Mouse (Mus musculus): ENCODE results near the gene Osgin1. TPM values are rescaled to one million over a fixed set of nuclear protein-coding genes. Genes with fewer than 3 reads are reported as not detected.
A peak's percentile ranks its signal among the peaks of the same experiment; 100 is the strongest.

The Osgin1 gene
- polyA plus RNA-seq, 1 experiment: 14.3 TPM

- Histone ChIP-seq H3K27me3 (ENCODE audit: control insufficient read depth, insufficient read depth, insufficient read length) (no peaks in the 10 kb centered on the region), H3K4me2 (ENCODE audit: low read depth) (no peak overlapping the region), H3ac (ENCODE audit: control insufficient read depth, insufficient read length) (no peak overlapping the region), H3K79me2 (ENCODE audit: control insufficient read depth, insufficient read depth) (no peaks in the 10 kb centered on the region), H3K36me3 (ENCODE audit: control insufficient read depth, insufficient read depth) (no peaks in the 10 kb centered on the region), H3K4me3 (no peak overlapping the region)
- no peak for TF ChIP-seq TCF3 (IDR thresholded peaks at IDR 0.05; ENCODE audit: insufficient read length, low read depth)
- no peak for TF ChIP-seq USF1 (IDR thresholded peaks at IDR 0.05; ENCODE audit: low read depth)
- TF ChIP-seq MAX (IDR thresholded peaks at IDR 0.05; ENCODE audit: low read depth): no peak
- TF ChIP-seq MYOG (IDR thresholded peaks at IDR 0.05; ENCODE audit: control insufficient read depth in 1 of 3, insufficient read depth in 1 of 3, insufficient read length in 2 of 3, low read depth in 2 of 3): no peak
- no peak for TF ChIP-seq REST (IDR thresholded peaks at IDR 0.05; ENCODE audit: insufficient read depth, insufficient read length)
- TF ChIP-seq POLR2AphosphoS2 (IDR thresholded peaks at IDR 0.05; ENCODE audit: insufficient read length, low read depth): no peak
- no peak for TF ChIP-seq CEBPB (IDR thresholded peaks at IDR 0.05; ENCODE audit: insufficient read depth, poor library complexity, severe bottlenecking)
- no peak for TF ChIP-seq POLR2A (IDR thresholded peaks at IDR 0.05; ENCODE audit: insufficient read length, low read depth)
- TF ChIP-seq MYOD1 (IDR thresholded peaks at IDR 0.05; ENCODE audit: control insufficient read depth in 1 of 3, insufficient read length in 2 of 3, low read depth in 2 of 3): no peak
- no peak for TF ChIP-seq E2F4 (IDR thresholded peaks at IDR 0.05; ENCODE audit: insufficient read depth)
- TF ChIP-seq TCF12 (IDR thresholded peaks at IDR 0.05; ENCODE audit: insufficient read depth, poor library complexity, severe bottlenecking): no peak
Observed at GRCm38 (mm10) chr8:119404648-119405047, 29.3 kb upstream of the Osgin1 start.

GRCm38 (mm10) chr8:119408311-119408710 is 25.6 kb upstream of the Osgin1 start:
- H3K79me2 ChIP-seq (ENCODE audit: control insufficient read depth, insufficient read depth): no peaks in the 10 kb centered on the region
- no peaks in the 10 kb centered on the region for H3K27me3 ChIP-seq (ENCODE audit: control insufficient read depth, insufficient read depth, insufficient read length)
- TF ChIP-seq POLR2AphosphoS2 (IDR thresholded peaks at IDR 0.05; ENCODE audit: insufficient read length, low read depth): no peak
- TF ChIP-seq TCF3 (IDR thresholded peaks at IDR 0.05; ENCODE audit: insufficient read length, low read depth): no peak
- TF ChIP-seq MYOG (IDR thresholded peaks at IDR 0.05; ENCODE audit: control insufficient read depth in 1 of 3, insufficient read depth in 1 of 3, insufficient read length in 2 of 3, low read depth in 2 of 3): no peak
- TF ChIP-seq CEBPB (IDR thresholded peaks at IDR 0.05; ENCODE audit: insufficient read depth, poor library complexity, severe bottlenecking): no peak
- TF ChIP-seq SRF (IDR thresholded peaks at IDR 0.05; ENCODE audit: control insufficient read depth, insufficient read length, low read depth): no peak
- TF ChIP-seq MYOD1 (IDR thresholded peaks at IDR 0.05; ENCODE audit: control insufficient read depth in 1 of 3, insufficient read length in 2 of 3, low read depth in 2 of 3): no peak
- no peak for TF ChIP-seq REST (IDR thresholded peaks at IDR 0.05; ENCODE audit: insufficient read depth, insufficient read length)
- TF ChIP-seq MAX (IDR thresholded peaks at IDR 0.05; ENCODE audit: low read depth): no peak
- TF ChIP-seq POLR2A (IDR thresholded peaks at IDR 0.05; ENCODE audit: insufficient read length, low read depth): no peak
- TF ChIP-seq E2F4 (IDR thresholded peaks at IDR 0.05; ENCODE audit: insufficient read depth): no peak
- no peak for TF ChIP-seq USF1 (IDR thresholded peaks at IDR 0.05; ENCODE audit: low read depth)
- no peak for TF ChIP-seq TCF12 (IDR thresholded peaks at IDR 0.05; ENCODE audit: insufficient read depth, poor library complexity, severe bottlenecking)
- no peak overlapping the region for H3K4me3 ChIP-seq
- H3ac ChIP-seq (ENCODE audit: control insufficient read depth, insufficient read length): no peak overlapping the region
- H3K4me2 ChIP-seq (ENCODE audit: low read depth): no peak overlapping the region
- peaks cover 3% of the 10 kb centered on the region for H3K36me3 ChIP-seq (ENCODE audit: control insufficient read depth, insufficient read depth)

GRCm38 (mm10) chr8:119412037-119412734 is 21.7 kb upstream of the Osgin1 start:
- Histone ChIP-seq H3K27me3 (ENCODE audit: control insufficient read depth, insufficient read depth, insufficient read length) (no peaks in the 10 kb centered on the region), H3K79me2 (ENCODE audit: control insufficient read depth, insufficient read depth) (no peaks in the 10 kb centered on the region), H3K36me3 (ENCODE audit: control insufficient read depth, insufficient read depth) (peaks cover 3% of the 10 kb centered on the region), H3K4me2 (ENCODE audit: low read depth) (no peak overlapping the region), H3ac (ENCODE audit: control insufficient read depth, insufficient read length) (no peak overlapping the region), H3K4me3 (no peak overlapping the region)
- no peak for TF ChIP-seq E2F4 (IDR thresholded peaks at IDR 0.05; ENCODE audit: insufficient read depth)
- TF ChIP-seq TCF3 (IDR thresholded peaks at IDR 0.05; ENCODE audit: insufficient read length, low read depth): no peak
- no peak for TF ChIP-seq MYOG (IDR thresholded peaks at IDR 0.05; ENCODE audit: control insufficient read depth in 1 of 3, insufficient read depth in 1 of 3, insufficient read length in 2 of 3, low read depth in 2 of 3)
- TF ChIP-seq MYOD1 (IDR thresholded peaks at IDR 0.05; ENCODE audit: control insufficient read depth in 1 of 3, insufficient read length in 2 of 3, low read depth in 2 of 3): no peak
- TF ChIP-seq MAX (IDR thresholded peaks at IDR 0.05; ENCODE audit: low read depth): no peak
- no peak for TF ChIP-seq SRF (IDR thresholded peaks at IDR 0.05; ENCODE audit: control insufficient read depth, insufficient read length, low read depth)
- TF ChIP-seq TCF12 (IDR thresholded peaks at IDR 0.05; ENCODE audit: insufficient read depth, poor library complexity, severe bottlenecking): no peak
- TF ChIP-seq USF1 (IDR thresholded peaks at IDR 0.05; ENCODE audit: low read depth): no peak
- TF ChIP-seq POLR2AphosphoS2 (IDR thresholded peaks at IDR 0.05; ENCODE audit: insufficient read length, low read depth): no peak
- no peak for TF ChIP-seq CEBPB (IDR thresholded peaks at IDR 0.05; ENCODE audit: insufficient read depth, poor library complexity, severe bottlenecking)
- no peak for TF ChIP-seq POLR2A (IDR thresholded peaks at IDR 0.05; ENCODE audit: insufficient read length, low read depth)

GRCm38 (mm10) chr8:119412735-119413498 is 21.0 kb upstream of the Osgin1 start:
- Histone ChIP-seq H3K79me2 (ENCODE audit: control insufficient read depth, insufficient read depth) (no peaks in the 10 kb centered on the region), H3K27me3 (ENCODE audit: control insufficient read depth, insufficient read depth, insufficient read length) (no peaks in the 10 kb centered on the region), H3K4me3 (no peak overlapping the region), H3K36me3 (ENCODE audit: control insufficient read depth, insufficient read depth) (peaks cover 3% of the 10 kb centered on the region), H3K4me2 (ENCODE audit: low read depth) (peak overlapping the region; percentile 81), H3ac (ENCODE audit: control insufficient read depth, insufficient read length) (no peak overlapping the region)
- TF ChIP-seq POLR2AphosphoS2 (IDR thresholded peaks at IDR 0.05; ENCODE audit: insufficient read length, low read depth) (peak; percentile 67), E2F4 (IDR thresholded peaks at IDR 0.05; ENCODE audit: insufficient read depth) (no peak), POLR2A (IDR thresholded peaks at IDR 0.05; ENCODE audit: insufficient read length, low read depth) (no peak), MYOG (IDR thresholded peaks at IDR 0.05; ENCODE audit: control insufficient read depth in 1 of 3, insufficient read depth in 1 of 3, insufficient read length in 2 of 3, low read depth in 2 of 3) (no peak), REST (IDR thresholded peaks at IDR 0.05; ENCODE audit: insufficient read depth, insufficient read length) (no peak)
